Mouse (Mus musculus): Measurements from ENCODE around the gene Gm3696. TPM values are rescaled to one million over a fixed set of nuclear protein-coding genes. Genes with fewer than 3 reads are reported as not detected.
A peak's percentile ranks its signal among the peaks of the same experiment; 100 is the strongest.
"Not testable (repeated sequence)": the region's sequence is repeated elsewhere in the genome, so short reads cannot be mapped to it uniquely, and the experiment has no call there.

The Gm3696 gene
- 0.39 and 0.79 TPM in 2 replicates for polyA plus RNA-seq (2015; fragmentation: Nextera tagmentation; extraction: Ambion mirVana)

DNA sequence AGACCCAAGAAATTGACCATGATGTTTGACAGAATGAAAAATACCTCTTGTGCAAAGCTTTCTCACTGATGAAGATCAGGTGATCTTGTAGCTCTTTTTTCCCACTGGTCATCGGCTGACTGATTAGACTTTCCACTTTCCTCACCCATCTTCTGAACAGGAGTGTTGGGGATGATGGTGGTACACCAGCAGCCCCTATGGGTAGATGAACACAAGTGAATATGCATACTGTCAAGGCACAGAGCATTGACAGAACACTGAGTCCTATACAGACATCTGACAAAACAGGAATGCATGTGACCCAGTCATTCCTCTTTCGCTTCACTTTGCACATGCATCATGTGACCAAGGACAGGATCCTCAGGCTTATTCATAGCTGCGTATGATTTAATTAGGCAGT, at the start of gene Gm3696:
Gene Gm3696, minus strand, starts transcription at position 101 of the 400 bp plus-strand sequence.
- not testable (repeated sequence) for H3K4me3 ChIP-seq (ENCODE audit: low read length); H3K4me2 ChIP-seq (ENCODE audit: low read depth, low read length); H3K4me1 ChIP-seq (replicated peaks; ENCODE audit: control insufficient read depth, insufficient read depth, low read length); ATAC-seq (ENCODE audit: low read depth); H3K36me3 ChIP-seq (ENCODE audit: control insufficient read depth, insufficient read depth, low read length); H3K9me3 ChIP-seq (ENCODE audit: control insufficient read depth, low read length); H3K9ac ChIP-seq (ENCODE audit: low read length); H3K27me3 ChIP-seq (ENCODE audit: control insufficient read depth, insufficient read depth, low read depth, low read length); H3K27ac ChIP-seq (ENCODE audit: low read length)
- 83% methylated on average over 1 of the region's 3 CpGs for WGBS

DNA sequence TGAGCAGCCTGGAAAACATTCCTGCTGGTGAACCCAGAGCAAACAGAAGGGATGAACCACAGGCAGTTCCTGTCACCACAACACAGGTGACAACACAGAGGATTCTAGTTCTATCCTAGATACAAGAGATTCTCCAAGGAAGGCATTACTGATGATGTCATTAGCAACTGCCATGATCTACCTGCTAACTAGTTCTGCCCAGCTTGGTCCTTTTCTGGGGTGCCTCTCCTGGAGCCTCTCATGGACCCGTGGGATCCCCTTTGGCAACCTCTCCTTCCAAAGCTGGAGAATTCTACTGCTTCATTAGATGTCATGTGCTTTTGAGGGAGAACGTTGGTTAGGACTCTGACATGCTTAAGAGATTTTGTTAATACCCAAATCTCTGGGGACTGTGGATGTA, 24.9 kb upstream of the Gm3696 start, which contains the start of gene Gm6676:
Gene Gm6676, minus strand, starts transcription at position 101 of the 400 bp plus-strand sequence.
- not testable (repeated sequence) for H3K36me3 ChIP-seq (ENCODE audit: control insufficient read depth, insufficient read depth, low read length); H3K27me3 ChIP-seq (ENCODE audit: control insufficient read depth, insufficient read depth, low read depth, low read length); H3K4me3 ChIP-seq (ENCODE audit: low read length); H3K27ac ChIP-seq (ENCODE audit: low read length); H3K4me1 ChIP-seq (replicated peaks; ENCODE audit: control insufficient read depth, insufficient read depth, low read length); ATAC-seq (ENCODE audit: low read depth); H3K9ac ChIP-seq (ENCODE audit: low read length); H3K4me2 ChIP-seq (ENCODE audit: low read depth, low read length); H3K9me3 ChIP-seq (ENCODE audit: control insufficient read depth, low read length)
- WGBS = no CpG with 5 or more reads among the region's 2 CpGs

DNA sequence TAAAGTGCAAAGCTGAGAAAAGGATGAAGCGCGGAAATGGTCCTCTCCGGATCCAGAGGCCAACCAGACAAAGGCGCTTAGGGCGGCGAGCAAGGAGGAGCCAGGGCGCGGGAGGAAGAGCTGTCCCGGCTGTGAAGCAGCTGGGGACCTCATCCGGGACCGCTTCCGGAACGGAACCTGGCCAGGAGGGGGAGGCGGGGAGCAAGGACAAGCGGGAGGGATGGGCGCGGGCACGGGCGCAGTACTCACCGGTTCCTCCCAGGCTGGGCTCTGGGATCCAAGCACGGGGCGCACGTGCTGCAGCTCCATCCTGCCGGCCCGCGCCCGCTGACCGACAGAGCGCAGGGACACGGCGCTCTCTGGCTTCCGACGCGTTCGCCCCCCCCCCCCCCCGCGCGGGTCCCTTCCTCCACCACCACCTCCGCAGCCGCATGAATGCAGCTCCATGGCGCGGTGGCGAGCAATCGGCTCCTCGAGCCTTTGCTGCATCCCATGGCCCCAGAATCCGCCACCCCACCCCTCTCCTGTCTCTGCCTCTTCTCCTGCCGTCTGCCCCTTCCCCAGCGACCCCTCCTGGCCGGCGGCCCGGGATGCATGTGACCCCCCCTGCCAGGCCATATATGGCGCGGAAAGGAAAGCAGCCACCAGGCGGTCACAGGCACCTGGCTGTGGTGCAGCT, 4.8 kb upstream of the Gm3696 start:
- Histone ChIP-seq H3K4me3 (ENCODE audit: low read length) (peak overlapping the region; percentile 46), H3K9ac (ENCODE audit: low read length) (peak overlapping the region; percentile 59), H3K27ac (ENCODE audit: low read length) (peak overlapping the region; percentile 59; the same call in 1 of the 2 replicates), H3K4me2 (ENCODE audit: low read depth, low read length) (peak overlapping the region; percentile 58)
- H3K36me3 ChIP-seq (ENCODE audit: control insufficient read depth, insufficient read depth, low read length); ATAC-seq (ENCODE audit: low read depth); H3K27me3 ChIP-seq (ENCODE audit: control insufficient read depth, insufficient read depth, low read depth, low read length); H3K9me3 ChIP-seq (ENCODE audit: control insufficient read depth, low read length); H3K4me1 ChIP-seq (replicated peaks; ENCODE audit: control insufficient read depth, insufficient read depth, low read length): not testable (repeated sequence)
- WGBS = 0% methylated on average over 8 of the region's 54 CpGs

DNA sequence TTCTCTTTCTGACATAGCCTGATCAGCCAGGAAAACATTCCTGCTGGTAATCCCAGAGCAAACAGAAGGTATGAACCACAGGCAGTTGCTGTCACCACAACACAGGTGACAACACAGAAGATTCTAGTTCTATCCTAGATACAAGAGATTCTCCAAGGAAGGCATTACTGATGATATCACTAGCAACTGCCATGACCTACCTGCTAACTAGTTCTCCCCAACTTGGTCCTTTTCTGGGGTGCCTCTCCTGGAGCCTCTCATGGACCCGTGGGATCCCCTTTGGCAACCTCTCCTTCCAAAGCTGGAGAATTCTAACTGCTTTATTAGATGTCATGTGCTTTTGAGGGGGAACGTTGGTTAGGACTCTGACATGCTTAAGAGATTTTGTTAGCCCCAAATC, 55.6 kb downstream of the Gm3696 start, which contains the start of gene Gm3685:
Gene Gm3685, minus strand, starts transcription at position 101 of the 400 bp plus-strand sequence.
- not testable (repeated sequence) for ATAC-seq (ENCODE audit: low read depth); H3K4me3 ChIP-seq (ENCODE audit: low read length); H3K4me2 ChIP-seq (ENCODE audit: low read depth, low read length); H3K27ac ChIP-seq (ENCODE audit: low read length); H3K9me3 ChIP-seq (ENCODE audit: control insufficient read depth, low read length); H3K9ac ChIP-seq (ENCODE audit: low read length); H3K4me1 ChIP-seq (replicated peaks; ENCODE audit: control insufficient read depth, insufficient read depth, low read length); H3K27me3 ChIP-seq (ENCODE audit: control insufficient read depth, insufficient read depth, low read depth, low read length); H3K36me3 ChIP-seq (ENCODE audit: control insufficient read depth, insufficient read depth, low read length)
- no CpG with 5 or more reads among the region's 2 CpGs for WGBS

Other genes starting within 250 kb of the Gm3696 start
- gene Gm3667, start 210.7 kb downstream of the Gm3696 start, polyA plus RNA-seq (2015; fragmentation: Nextera tagmentation; extraction: Ambion mirVana) = 0.73 and 0.74 TPM in 2 replicates
- not detected in 2 replicates for gene Gm6356, start 126.8 kb downstream of the Gm3696 start, polyA plus RNA-seq (2015; fragmentation: Nextera tagmentation; extraction: Ambion mirVana)
- gene Gm10406, start 73.2 kb downstream of the Gm3696 start, polyA plus RNA-seq (2015; fragmentation: Nextera tagmentation; extraction: Ambion mirVana) = 0.34 and 0.36 TPM in 2 replicates
- not detected in 2 replicates for gene Gm3685, start 55.7 kb downstream of the Gm3696 start, polyA plus RNA-seq (2015; fragmentation: Nextera tagmentation; extraction: Ambion mirVana)
- not detected in 2 replicates for gene Gm6676, start 24.8 kb upstream of the Gm3696 start, polyA plus RNA-seq (2015; fragmentation: Nextera tagmentation; extraction: Ambion mirVana)
- 2.8 and 3.1 TPM in 2 replicates for gene Gm3512, start 73.9 kb upstream of the Gm3696 start, polyA plus RNA-seq (2015; fragmentation: Nextera tagmentation; extraction: Ambion mirVana)
- gene Gm16434, start 93.9 kb upstream of the Gm3696 start, polyA plus RNA-seq (2015; fragmentation: Nextera tagmentation; extraction: Ambion mirVana) = not detected in 2 replicates
- gene Gm3727, start 164.1 kb upstream of the Gm3696 start, polyA plus RNA-seq (2015; fragmentation: Nextera tagmentation; extraction: Ambion mirVana) = not detected in 2 replicates
- gene Gm3739, start 214.4 kb upstream of the Gm3696 start, polyA plus RNA-seq (2015; fragmentation: Nextera tagmentation; extraction: Ambion mirVana) = 0.38 and 0.55 TPM in 2 replicates
- not detected in 2 replicates for gene Gm5797, start 231.8 kb upstream of the Gm3696 start, polyA plus RNA-seq (2015; fragmentation: Nextera tagmentation; extraction: Ambion mirVana)